ENCODE assay signal across 28 mouse cellular contexts in genomic region chr11:61702494-61702893, GRCm38 (mm10). TPM values are rescaled to one million over a fixed set of nuclear protein-coding genes. Genes with fewer than 3 reads are reported as not detected.
"Had no signal": no experiment of that assay in that cellular context is flagged by ENCODE, and none has a peak within 500 bp of the region (broad histone marks: within the 10 kb centered on the region; RNA-seq: fewer than 3 reads in every experiment).

No protein-coding gene starts in this region.

- DNase-seq: gastrocnemius, adult 2 months; gastrocnemius, postnatal 10 days; gastrocnemius, postnatal 25 days; heart, adult 18-20 months; heart, postnatal 10 days; heart, postnatal 4 days; kidney, adult 2 months; kidney, adult 9 months; kidney, postnatal 10 days; kidney, postnatal 25 days; kidney, postnatal 4 days; liver; liver, embryonic 13.5 days had no signal

- H3K27me3 ChIP-seq: heart, embryonic 12.5 days; intestine, embryonic 15.5 days; kidney, embryonic 15.5 days; limb, embryonic 12.5 days; liver, embryonic 15.5 days had no signal

- H3K9me3 ChIP-seq: heart, embryonic 10.5 days; heart, embryonic 12.5 days; intestine, embryonic 15.5 days; kidney, embryonic 15.5 days; limb, embryonic 10.5 days; limb, embryonic 12.5 days; liver, embryonic 13.5 days; liver, embryonic 15.5 days had no signal

- H3K36me3 ChIP-seq: kidney, embryonic 15.5 days had no signal

- H3K4me1 ChIP-seq: heart, embryonic 12.5 days; liver, embryonic 15.5 days had no signal

- H3K4me3 ChIP-seq: gastrocnemius, adult 2 months; heart, embryonic 10.5 days; heart, embryonic 12.5 days; intestine, embryonic 15.5 days; kidney, embryonic 15.5 days; layer of hippocampus, adult 2 months; left cerebral cortex, adult 2 months; limb, embryonic 10.5 days; limb, embryonic 12.5 days; liver, embryonic 13.5 days; liver, embryonic 15.5 days had no signal

- ATAC-seq: hindbrain, embryonic 16.5 days; inflammation-experienced regulatory T-cells, adult 6 months; intestine, embryonic 15.5 days; intestine, postnatal 0 days had no signal

- H3K9ac ChIP-seq: heart, embryonic 12.5 days; hindbrain, embryonic 14.5 days; intestine, embryonic 15.5 days; kidney, embryonic 15.5 days; limb, embryonic 12.5 days; liver, embryonic 13.5 days; liver, embryonic 15.5 days had no signal

- H3K4me2 ChIP-seq: heart, embryonic 12.5 days; hindbrain, embryonic 14.5 days; intestine, embryonic 15.5 days; kidney, embryonic 15.5 days; limb, embryonic 12.5 days; liver, embryonic 11.5 days; liver, embryonic 13.5 days; liver, embryonic 15.5 days had no signal

- H3K27ac ChIP-seq: gastrocnemius, adult 2 months; heart, embryonic 10.5 days; hindbrain, embryonic 14.5 days; intestine, embryonic 15.5 days; kidney, embryonic 15.5 days; layer of hippocampus, adult 2 months; left cerebral cortex, adult 2 months; limb, embryonic 10.5 days; limb, embryonic 12.5 days; liver, embryonic 13.5 days; liver, embryonic 15.5 days had no signal

RNA-seq across cellular contexts. Expression of gene Slc5a10, which starts 18.1 kb away (rescaled TPM):
- polyA plus RNA-seq: heart, embryonic 10.5 days; heart, embryonic 12.5 days; heart, embryonic 14.5 days; hindbrain, embryonic 14.5 days; hindbrain, embryonic 16.5 days; liver, embryonic 11.5 days; liver, embryonic 13.5 days; liver, embryonic 15.5 days had no signal
